Mouse (Mus musculus) heart, adult 2 months (tissue): ENCODE data around the gene Hcrtr1.

Source experiments
- CTCF ChIP-seq: fragments of 200-600 bp; IDR thresholded peaks from 2 replicates; pipeline ENCODE4 v1.8.1; 2022; ENCODE audit warnings: antibody characterized with exemption, mild to moderate bottlenecking, moderate library complexity
- EP300 ChIP-seq: fragments of 200-500 bp; IDR thresholded peaks from 2 replicates; pipeline ENCODE4 v1.6.1; 2011; ENCODE audit warnings: low read depth, low read length, control low read depth; ENCODE audit not compliant: insufficient read depth
- POLR2A ChIP-seq: fragments of 200-500 bp; IDR thresholded peaks from 2 replicates; pipeline ENCODE4 v1.6.1; 2011; ENCODE audit warnings: mild to moderate bottlenecking, low read depth, low read length, control low read depth; ENCODE audit not compliant: insufficient read depth

- TF ChIP-seq POLR2A = no peak
- no peak for TF ChIP-seq CTCF
- no peak for TF ChIP-seq EP300
Measured at GRCm38 (mm10) chr4:130123020-130123419, 16.1 kb downstream of the Hcrtr1 start.
